Mouse (Mus musculus): ENCODE data around the gene Mrtfa. TPM values are rescaled to one million over a fixed set of nuclear protein-coding genes. Genes with fewer than 3 reads are reported as not detected.

Gene Mrtfa
- polyA plus RNA-seq, 1 experiment from 2014 or later, result 24.9 TPM

- Histone ChIP-seq H3K27ac (ENCODE audit: low read length) (no peak overlapping the region), H3K4me2 (ENCODE audit: low read depth, low read length) (no peak overlapping the region), H3K27me3 (ENCODE audit: control insufficient read depth, insufficient read depth, low read depth, low read length) (no peaks in the 10 kb centered on the region), H3K9me3 (ENCODE audit: control insufficient read depth, low read length) (no peaks in the 10 kb centered on the region), H3K4me3 (ENCODE audit: low read length) (no peak overlapping the region), H3K4me1 (replicated peaks; ENCODE audit: control insufficient read depth, insufficient read depth, low read length) (peaks cover 30% of the 10 kb centered on the region), H3K9ac (ENCODE audit: low read length) (no peak overlapping the region), H3K36me3 (ENCODE audit: control insufficient read depth, insufficient read depth, low read length) (no peaks in the 10 kb centered on the region)
- 37% methylated on average over 9 of the region's 9 CpGs for WGBS
- peak; percentile 56 for ATAC-seq (ENCODE audit: low read depth)
Measured at GRCm38 (mm10) chr15:81032941-81033629, 157.5 kb downstream of the Mrtfa start.

DNA sequence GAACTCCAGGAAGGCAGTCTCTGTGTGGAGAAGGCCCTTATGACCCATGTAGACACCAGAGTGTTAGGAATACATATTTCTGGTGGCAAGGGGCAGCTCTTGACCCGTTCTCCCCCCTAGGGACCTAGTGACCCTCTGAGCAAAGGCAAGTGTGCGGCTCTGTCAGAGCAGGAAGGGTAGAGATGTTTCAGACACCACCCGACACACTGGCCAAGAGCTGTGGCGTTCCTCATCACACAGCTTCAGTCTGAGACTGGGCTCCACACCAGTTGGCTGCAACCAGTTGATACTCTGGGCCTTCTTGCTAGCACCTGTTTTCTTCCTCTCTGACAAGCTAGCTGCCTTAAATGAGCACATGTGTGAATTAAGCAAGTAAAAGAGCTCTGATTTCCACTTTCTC, 158.9 kb downstream of the Mrtfa start:
- Histone ChIP-seq H3K4me2 (ENCODE audit: low read depth, low read length) (no peak overlapping the region), H3K9me3 (ENCODE audit: control insufficient read depth, low read length) (no peaks in the 10 kb centered on the region), H3K36me3 (ENCODE audit: control insufficient read depth, insufficient read depth, low read length) (no peaks in the 10 kb centered on the region), H3K27ac (ENCODE audit: low read length) (no peak overlapping the region), H3K9ac (ENCODE audit: low read length) (no peak overlapping the region), H3K4me3 (ENCODE audit: low read length) (no peak overlapping the region), H3K4me1 (replicated peaks; ENCODE audit: control insufficient read depth, insufficient read depth, low read length) (peaks cover 34% of the 10 kb centered on the region), H3K27me3 (ENCODE audit: control insufficient read depth, insufficient read depth, low read depth, low read length) (no peaks in the 10 kb centered on the region)
- 78% methylated on average over 4 of the region's 4 CpGs for WGBS
- no peak for ATAC-seq (ENCODE audit: low read depth)

DNA sequence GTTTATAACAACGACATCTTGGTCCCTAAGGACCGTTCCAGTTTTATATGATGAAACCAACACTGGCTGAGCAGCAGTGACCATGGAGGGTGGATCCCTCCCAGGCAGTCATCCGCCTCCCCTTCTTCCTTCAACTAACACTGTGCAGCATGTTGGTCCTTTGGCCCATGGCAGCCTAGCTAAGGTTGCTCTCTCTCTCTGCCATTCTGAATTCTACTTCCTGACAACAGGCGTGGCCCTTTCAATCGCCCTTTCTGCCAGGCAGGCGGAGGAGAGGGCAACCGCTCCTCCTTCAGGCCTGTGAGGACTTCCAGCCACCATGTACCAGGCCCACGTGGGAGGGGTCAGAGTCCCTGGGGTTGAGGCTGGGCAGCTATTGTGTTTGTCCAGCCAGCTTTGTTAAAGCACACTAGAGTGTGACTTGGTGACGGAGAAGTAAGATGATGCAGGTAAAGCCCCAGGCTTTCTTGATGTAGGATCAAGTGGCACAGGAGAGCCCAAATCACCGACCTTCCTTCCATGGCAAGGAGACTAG, 159.6 kb downstream of the Mrtfa start:
- WGBS, result 62% methylated on average over 10 of the region's 10 CpGs
- no peak for ATAC-seq (ENCODE audit: low read depth)
- no peaks in the 10 kb centered on the region for H3K9me3 ChIP-seq (ENCODE audit: control insufficient read depth, low read length)
- H3K4me2 ChIP-seq (ENCODE audit: low read depth, low read length), result no peak overlapping the region
- no peak overlapping the region for H3K27ac ChIP-seq (ENCODE audit: low read length)
- no peak overlapping the region for H3K9ac ChIP-seq (ENCODE audit: low read length)
- H3K36me3 ChIP-seq (ENCODE audit: control insufficient read depth, insufficient read depth, low read length), result no peaks in the 10 kb centered on the region
- H3K27me3 ChIP-seq (ENCODE audit: control insufficient read depth, insufficient read depth, low read depth, low read length), result no peaks in the 10 kb centered on the region
- no peak overlapping the region for H3K4me3 ChIP-seq (ENCODE audit: low read length)
- H3K4me1 ChIP-seq (replicated peaks; ENCODE audit: control insufficient read depth, insufficient read depth, low read length), result peaks cover 34% of the 10 kb centered on the region

GRCm38 (mm10) chr15:81027378-81028173, 163.0 kb downstream of the Mrtfa start:
- Histone ChIP-seq H3K27me3 (ENCODE audit: control insufficient read depth, insufficient read depth, low read depth, low read length) (no peaks in the 10 kb centered on the region), H3K9me3 (ENCODE audit: control insufficient read depth, low read length) (no peaks in the 10 kb centered on the region), H3K27ac (ENCODE audit: low read length) (no peak overlapping the region), H3K36me3 (ENCODE audit: control insufficient read depth, insufficient read depth, low read length) (0 out of 2 replicates have a peak, but pooled peaks cover 2% of the 10 kb centered on the region), H3K4me2 (ENCODE audit: low read depth, low read length) (peak overlapping the region; percentile 12; the same call in 1 of the 2 replicates), H3K4me3 (ENCODE audit: low read length) (no peak overlapping the region), H3K4me1 (replicated peaks; ENCODE audit: control insufficient read depth, insufficient read depth, low read length) (peaks cover 12% of the 10 kb centered on the region), H3K9ac (ENCODE audit: low read length) (no peak overlapping the region)
- 17% methylated on average over 8 of the region's 8 CpGs for WGBS
- ATAC-seq (ENCODE audit: low read depth), result peak; percentile 82

DNA sequence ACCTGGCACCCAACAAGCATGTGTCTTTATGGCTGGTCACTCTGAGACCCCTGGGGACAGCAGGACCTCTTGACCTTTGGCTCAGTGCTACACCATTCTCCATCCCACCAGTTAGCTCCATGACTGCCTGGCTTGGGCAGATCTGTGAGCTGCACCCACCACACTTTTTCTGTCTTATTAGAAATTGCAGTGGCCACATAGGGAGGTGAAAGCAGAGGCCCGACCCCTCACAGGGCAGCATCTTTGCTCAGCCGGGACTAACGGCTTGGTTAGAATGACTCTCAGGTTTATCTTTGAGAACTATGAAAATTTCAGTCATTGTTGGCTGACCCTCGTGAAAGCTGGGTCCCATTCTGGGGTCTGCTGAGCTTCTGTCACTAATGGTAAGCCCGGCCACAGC, 163.7 kb downstream of the Mrtfa start:
- no peaks in the 10 kb centered on the region for H3K27me3 ChIP-seq (ENCODE audit: control insufficient read depth, insufficient read depth, low read depth, low read length)
- peaks cover 9% of the 10 kb centered on the region for H3K4me1 ChIP-seq (replicated peaks; ENCODE audit: control insufficient read depth, insufficient read depth, low read length)
- no peaks in the 10 kb centered on the region for H3K9me3 ChIP-seq (ENCODE audit: control insufficient read depth, low read length)
- H3K4me2 ChIP-seq (ENCODE audit: low read depth, low read length), result peak overlapping the region; percentile 12; the same call in 1 of the 2 replicates
- H3K9ac ChIP-seq (ENCODE audit: low read length), result no peak overlapping the region
- ATAC-seq (ENCODE audit: low read depth), result 0 out of 2 replicates have a peak, but pooled peaks have one; percentile 13
- no peak overlapping the region for H3K4me3 ChIP-seq (ENCODE audit: low read length)
- 57% methylated on average over 5 of the region's 5 CpGs for WGBS
- peaks cover 2% of the 10 kb centered on the region; the same call in 1 of the 2 replicates for H3K36me3 ChIP-seq (ENCODE audit: control insufficient read depth, insufficient read depth, low read length)
- H3K27ac ChIP-seq (ENCODE audit: low read length), result no peak overlapping the region

DNA sequence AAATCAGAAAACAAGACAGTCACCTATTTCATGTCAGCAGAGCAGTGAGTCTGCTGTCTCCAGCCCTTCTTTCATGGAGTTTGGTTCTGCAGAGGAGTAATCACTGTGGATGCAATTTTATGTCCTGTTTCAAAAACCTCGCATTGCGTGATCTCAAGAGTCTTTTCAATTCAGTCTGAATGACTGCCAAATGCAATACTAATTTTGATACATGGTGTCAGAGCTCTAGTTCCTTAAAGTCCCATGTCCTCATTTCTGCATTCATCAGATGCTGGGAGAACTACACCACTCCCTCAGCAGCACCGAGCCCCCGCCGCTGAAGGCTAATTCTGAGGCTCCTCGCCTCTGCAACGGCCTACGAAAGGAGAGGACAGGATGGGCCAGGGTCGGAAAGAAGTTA, 166.7 kb downstream of the Mrtfa start:
- no peak overlapping the region for H3K4me3 ChIP-seq (ENCODE audit: low read length)
- H3K36me3 ChIP-seq (ENCODE audit: control insufficient read depth, insufficient read depth, low read length), result peaks cover 8% of the 10 kb centered on the region
- whole genome bisulfite sequencing, result 89% methylated on average over 9 of the region's 9 CpGs
- H3K9me3 ChIP-seq (ENCODE audit: control insufficient read depth, low read length), result no peaks in the 10 kb centered on the region
- no peak overlapping the region for H3K4me2 ChIP-seq (ENCODE audit: low read depth, low read length)
- no peak overlapping the region for H3K27ac ChIP-seq (ENCODE audit: low read length)
- H3K9ac ChIP-seq (ENCODE audit: low read length), result no peak overlapping the region
- no peaks in the 10 kb centered on the region for H3K27me3 ChIP-seq (ENCODE audit: control insufficient read depth, insufficient read depth, low read depth, low read length)
- peaks cover 4% of the 10 kb centered on the region for H3K4me1 ChIP-seq (replicated peaks; ENCODE audit: control insufficient read depth, insufficient read depth, low read length)
- no peak for ATAC-seq (ENCODE audit: low read depth)

- Histone ChIP-seq H3K4me3 (ENCODE audit: low read length) (no peak overlapping the region), H3K27me3 (ENCODE audit: control insufficient read depth, insufficient read depth, low read depth, low read length) (no peaks in the 10 kb centered on the region), H3K9ac (ENCODE audit: low read length) (no peak overlapping the region), H3K27ac (ENCODE audit: low read length) (no peak overlapping the region), H3K4me1 (replicated peaks; ENCODE audit: control insufficient read depth, insufficient read depth, low read length) (peaks cover 4% of the 10 kb centered on the region), H3K36me3 (ENCODE audit: control insufficient read depth, insufficient read depth, low read length) (peaks cover 11% of the 10 kb centered on the region), H3K4me2 (ENCODE audit: low read depth, low read length) (no peak overlapping the region), H3K9me3 (ENCODE audit: control insufficient read depth, low read length) (no peaks in the 10 kb centered on the region)
- ATAC-seq (ENCODE audit: low read depth), result no peak
- WGBS, result 81% methylated on average over 7 of the region's 7 CpGs
Measured at GRCm38 (mm10) chr15:81022437-81022836, 168.1 kb downstream of the Mrtfa start.

GRCm38 (mm10) chr15:81021377-81021776, 169.2 kb downstream of the Mrtfa start:
- ATAC-seq (ENCODE audit: low read depth), result no peak
- 75% methylated on average over 6 of the region's 6 CpGs for WGBS
- H3K27me3 ChIP-seq (ENCODE audit: control insufficient read depth, insufficient read depth, low read depth, low read length), result no peaks in the 10 kb centered on the region
- H3K4me1 ChIP-seq (replicated peaks; ENCODE audit: control insufficient read depth, insufficient read depth, low read length), result no peaks in the 10 kb centered on the region
- H3K9ac ChIP-seq (ENCODE audit: low read length), result no peak overlapping the region
- no peaks in the 10 kb centered on the region for H3K9me3 ChIP-seq (ENCODE audit: control insufficient read depth, low read length)
- no peak overlapping the region for H3K4me3 ChIP-seq (ENCODE audit: low read length)
- H3K4me2 ChIP-seq (ENCODE audit: low read depth, low read length), result no peak overlapping the region
- no peak overlapping the region for H3K27ac ChIP-seq (ENCODE audit: low read length)
- peaks cover 12% of the 10 kb centered on the region for H3K36me3 ChIP-seq (ENCODE audit: control insufficient read depth, insufficient read depth, low read length)

DNA sequence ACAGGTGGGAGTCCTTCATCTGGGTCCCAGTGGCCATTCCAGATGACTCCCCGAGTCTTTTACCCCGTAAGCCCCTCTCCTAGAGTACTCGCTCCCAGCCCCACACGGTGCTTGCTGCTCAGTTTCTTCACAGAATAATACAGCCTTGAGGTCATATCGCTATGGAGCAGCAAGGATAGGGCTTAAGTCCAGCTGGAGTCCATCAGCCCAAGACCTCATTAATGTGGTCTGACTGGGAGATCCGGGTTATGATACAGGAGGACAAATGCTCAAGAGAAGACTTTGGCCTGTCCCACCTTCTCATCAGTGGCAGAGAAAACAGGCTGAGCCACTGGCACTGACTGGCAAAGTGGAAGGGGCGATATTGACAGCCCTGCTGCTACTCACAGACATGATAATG, 173.2 kb downstream of the Mrtfa start:
- Histone ChIP-seq H3K27me3 (ENCODE audit: control insufficient read depth, insufficient read depth, low read depth, low read length) (no peaks in the 10 kb centered on the region), H3K9ac (ENCODE audit: low read length) (no peak overlapping the region), H3K4me3 (ENCODE audit: low read length) (no peak overlapping the region), H3K9me3 (ENCODE audit: control insufficient read depth, low read length) (no peaks in the 10 kb centered on the region), H3K4me2 (ENCODE audit: low read depth, low read length) (no peak overlapping the region), H3K4me1 (replicated peaks; ENCODE audit: control insufficient read depth, insufficient read depth, low read length) (no peaks in the 10 kb centered on the region), H3K27ac (ENCODE audit: low read length) (no peak overlapping the region), H3K36me3 (ENCODE audit: control insufficient read depth, insufficient read depth, low read length) (peaks cover 25% of the 10 kb centered on the region)
- WGBS, result 76% methylated on average over 7 of the region's 7 CpGs
- 0 out of 2 replicates have a peak, but pooled peaks have one; percentile 10 for ATAC-seq (ENCODE audit: low read depth)

Data from lung, embryonic 16.5 days (tissue).